Mouse (Mus musculus): Measurements from ENCODE around the gene Slc5a4b. TPM values are rescaled to one million over a fixed set of nuclear protein-coding genes. Genes with fewer than 3 reads are reported as not detected.

Slc5a4b gene
- total and polyA plus RNA-seq, 3 experiments = not detected

Small RNA genes within 50 kb of the gene (microRNA-seq; reads per million reads assigned to microRNA genes)
- gene Mir6409 = 0 reads per million in 2 experiments

Other genes starting within 250 kb of the Slc5a4b start
- gene Derl3, start 217.5 kb downstream of the Slc5a4b start, total RNA-seq (2021) = 1 to 10 TPM; 2.1 to 3.9 TPM
- gene Derl3, start 217.5 kb downstream of the Slc5a4b start, polyA plus RNA-seq (2012; rRNA removed) = 5.4 and 6.0 TPM in 2 replicates
- gene Smarcb1, start 189.3 kb downstream of the Slc5a4b start, total RNA-seq (2021) = 10 to 100 TPM; 77.6 to 87.4 TPM
- 103 and 115 TPM in 2 replicates for gene Smarcb1, start 189.3 kb downstream of the Slc5a4b start, polyA plus RNA-seq (2012; rRNA removed)
- 1,000 to 10,000 TPM; 1,273 to 1,367 TPM for gene Chchd10, start 177.8 kb downstream of the Slc5a4b start, total RNA-seq (2021)
- 4,822 and 7,346 TPM in 2 replicates for gene Chchd10, start 177.8 kb downstream of the Slc5a4b start, polyA plus RNA-seq (2012; rRNA removed)
- gene Mmp11, start 174.5 kb downstream of the Slc5a4b start, total RNA-seq (2021) = 10 to 100 TPM in 1 of 2 experiments, 1 to 10 TPM in 1; 5.1 to 14.8 TPM
- 26.7 and 48.0 TPM in 2 replicates for gene Mmp11, start 174.5 kb downstream of the Slc5a4b start, polyA plus RNA-seq (2012; rRNA removed)
- gene Gm867, start 170.3 kb downstream of the Slc5a4b start, total RNA-seq (2021) = 1 to 10 TPM; 2.2 to 4.0 TPM
- 0.93 and 1.9 TPM in 2 replicates for gene Gm867, start 170.3 kb downstream of the Slc5a4b start, polyA plus RNA-seq (2012; rRNA removed)
- not detected for gene Vpreb3, start 167.9 kb downstream of the Slc5a4b start, total RNA-seq (2021)
- gene Vpreb3, start 167.9 kb downstream of the Slc5a4b start, polyA plus RNA-seq (2012; rRNA removed) = 1.1 and 2.0 TPM in 2 replicates
- not detected for gene Gm5134, start 156.4 kb downstream of the Slc5a4b start, total RNA-seq (2021)
- gene Gm5134, start 156.4 kb downstream of the Slc5a4b start, polyA plus RNA-seq (2012; rRNA removed) = 0.03 and 0.11 TPM in 2 replicates
- 1 to 10 TPM; 5.8 to 9.9 TPM for gene Zfp280b, start 78.3 kb downstream of the Slc5a4b start, total RNA-seq (2021)
- gene Zfp280b, start 78.3 kb downstream of the Slc5a4b start, polyA plus RNA-seq (2012; rRNA removed) = 3.5 and 3.8 TPM in 2 replicates
- gene Slc5a4a, start 36.5 kb upstream of the Slc5a4b start, total RNA-seq (2021) = not detected
- gene Slc5a4a, start 36.5 kb upstream of the Slc5a4b start, polyA plus RNA-seq (2012; rRNA removed) = not detected in 2 replicates
- gene Prmt2, start 126.9 kb upstream of the Slc5a4b start, total RNA-seq (2021) = 10 to 100 TPM; 19.0 to 25.9 TPM
- 22.1 and 27.4 TPM in 2 replicates for gene Prmt2, start 126.9 kb upstream of the Slc5a4b start, polyA plus RNA-seq (2012; rRNA removed)
- gene S100b, start 142.9 kb upstream of the Slc5a4b start, total RNA-seq (2021) = 10 to 100 TPM; 11.6 to 26.6 TPM
- 2.0 TPM in 2 replicates for gene S100b, start 142.9 kb upstream of the Slc5a4b start, polyA plus RNA-seq (2012; rRNA removed)
- 10 to 100 TPM; 19.2 to 23.8 TPM for gene Dip2a, start 234.3 kb upstream of the Slc5a4b start, total RNA-seq (2021)
- 16.7 and 17.3 TPM in 2 replicates for gene Dip2a, start 234.3 kb upstream of the Slc5a4b start, polyA plus RNA-seq (2012; rRNA removed)